Mouse (Mus musculus) neural tube, embryonic 15.5 days (tissue): ENCODE data around the gene Cox6b1. TPM values are rescaled to one million over a fixed set of nuclear protein-coding genes. Genes with fewer than 3 reads are reported as not detected.

Experiments used
- ATAC-seq: fragments of 200-750 bp; cut with Nextera tagmentation; 2 replicates; pipeline ENCODE4 v1.8.0; 2017; ENCODE audit warnings: mild to moderate bottlenecking, moderate TSS enrichment, moderate library complexity; ENCODE audit not compliant: low FRiP score
- H3K27ac ChIP-seq: fragments of 300-500 bp; sonication (generic); replicated peaks from 2 replicates; pipeline ENCODE4 v1.5.1; 2015; ENCODE audit warnings: mild to moderate bottlenecking, inconsistent platforms
- H3K27me3 ChIP-seq: fragments of 300-500 bp; sonication (generic); replicated peaks from 2 replicates; pipeline ENCODE4 v1.6.1; 2015; ENCODE audit warnings: inconsistent platforms
- H3K36me3 ChIP-seq: fragments of 300-500 bp; sonication (generic); 2 replicates; pipeline ENCODE4 v1.6.1; 2015; ENCODE audit warnings: inconsistent platforms
- H3K4me1 ChIP-seq: fragments of 300-500 bp; sonication (generic); 2 replicates; pipeline ENCODE4 v1.6.1; 2015; ENCODE audit warnings: inconsistent platforms
- H3K4me2 ChIP-seq: fragments of 300-500 bp; sonication (generic); 2 replicates; pipeline ENCODE4 v1.6.1; 2015; ENCODE audit warnings: inconsistent platforms, mild to moderate bottlenecking, moderate library complexity
- H3K4me3 ChIP-seq: fragments of 300-500 bp; sonication (generic); replicated peaks from 2 replicates; pipeline ENCODE4 v1.5.1; 2015; ENCODE audit warnings: mild to moderate bottlenecking, inconsistent platforms
- H3K9ac ChIP-seq: fragments of 300-500 bp; sonication (generic); replicated peaks from 2 replicates; pipeline ENCODE4 v1.6.1; 2015; ENCODE audit warnings: mild to moderate bottlenecking, inconsistent platforms
- H3K9me3 ChIP-seq: fragments of 300-500 bp; sonication (generic); replicated peaks from 2 replicates; pipeline ENCODE4 v1.6.1; 2016; ENCODE audit warnings: inconsistent platforms
- WGBS: fragments of 180-500 bp; shearing (Covaris S2); methylation state at CpG from one replicate; pipeline ENCODE4 v1.1.7; 2015; ENCODE audit warnings: mixed read lengths; 5-methylcytosine and 5-hydroxymethylcytosine counted together
- polyA plus RNA-seq: library from polyadenylated mRNA; unstranded; fragments of >200 nt; fragmentation: Nextera tagmentation; extraction: Ambion mirVana; gene quantifications from 2 replicates; pipeline ENCODE4 v1.2.1, GENCODE M21; 2015

Gene Cox6b1
- polyA plus RNA-seq, 1 experiment from 2014 or later: 1,358 TPM

DNA sequence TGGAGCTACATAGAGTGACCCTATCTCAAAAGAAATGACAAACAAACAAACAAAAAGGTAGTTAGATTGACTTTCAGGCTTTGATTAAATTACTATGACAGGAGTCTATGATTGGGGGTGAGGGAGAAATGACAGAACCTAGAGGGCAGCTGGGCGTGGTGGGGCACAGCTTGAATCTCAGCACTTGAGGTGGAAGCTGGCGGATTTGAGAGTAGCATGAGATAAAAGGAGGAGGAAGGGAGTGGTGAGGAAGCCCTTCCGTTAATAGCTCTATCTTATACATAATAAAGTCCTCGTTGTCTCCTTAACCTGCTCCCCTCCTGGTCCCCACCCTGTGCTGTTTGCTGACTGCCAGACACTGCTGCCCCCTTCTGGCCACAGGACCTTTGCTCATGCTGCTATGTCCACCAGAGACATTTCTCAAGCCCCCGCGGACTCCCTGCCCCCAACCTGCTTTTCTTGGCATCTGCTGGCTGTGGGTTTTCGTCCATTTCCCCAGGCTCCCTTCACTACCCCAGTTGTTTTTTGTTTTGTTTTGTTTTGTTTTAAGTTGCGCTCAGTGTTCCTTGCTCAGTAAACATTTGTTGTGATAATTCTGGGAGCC is 18.1 kb downstream of the Cox6b1 start:
- Histone ChIP-seq H3K27ac (no peak overlapping the region), H3K9me3 (no peaks in the 10 kb centered on the region), H3K4me2 (no peak overlapping the region), H3K4me3 (no peak overlapping the region), H3K36me3 (no peaks in the 10 kb centered on the region), H3K9ac (no peak overlapping the region), H3K4me1 (no peaks in the 10 kb centered on the region), H3K27me3 (no peaks in the 10 kb centered on the region)
- 25% methylated on average over 8 of the region's 8 CpGs for WGBS
- ATAC-seq: no peak

- Histone ChIP-seq H3K4me1 (peaks cover 7% of the 10 kb centered on the region), H3K27me3 (no peaks in the 10 kb centered on the region), H3K27ac (no peak overlapping the region), H3K36me3 (no peaks in the 10 kb centered on the region), H3K4me2 (no peak overlapping the region), H3K4me3 (no peak overlapping the region), H3K9me3 (no peaks in the 10 kb centered on the region), H3K9ac (no peak overlapping the region)
- WGBS: 87% methylated on average over 8 of the region's 8 CpGs
- ATAC-seq: no peak
Measured at GRCm38 (mm10) chr7:30604944-30605343, 21.0 kb downstream of the Cox6b1 start.

- Histone ChIP-seq H3K27ac (no peak overlapping the region), H3K4me2 (no peak overlapping the region), H3K27me3 (no peaks in the 10 kb centered on the region), H3K9ac (no peak overlapping the region), H3K4me3 (no peak overlapping the region), H3K36me3 (no peaks in the 10 kb centered on the region), H3K9me3 (no peaks in the 10 kb centered on the region), H3K4me1 (peaks cover 12% of the 10 kb centered on the region)
- ATAC-seq: no peak
- 70% methylated on average over 8 of the region's 8 CpGs for WGBS
Measured at GRCm38 (mm10) chr7:30604424-30604823, 21.5 kb downstream of the Cox6b1 start.

DNA sequence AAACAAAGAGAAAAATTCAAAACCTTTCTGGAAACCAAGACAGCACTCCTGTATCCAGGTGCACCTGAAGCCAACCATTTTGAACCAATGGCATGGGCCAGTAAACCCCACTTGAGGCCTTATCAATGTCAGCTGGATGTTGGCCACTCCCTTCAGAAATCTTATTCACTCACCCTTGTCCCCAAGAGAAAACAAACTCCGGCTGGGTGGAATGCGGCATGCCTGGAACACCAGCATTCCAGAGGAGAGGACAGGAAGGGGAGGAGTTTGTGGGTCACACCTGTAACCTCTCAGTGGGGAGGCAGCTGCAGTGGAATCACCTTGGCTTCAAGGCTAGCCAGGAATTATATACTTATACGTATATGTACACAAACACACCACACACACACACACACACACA is 23.4 kb downstream of the Cox6b1 start:
- Histone ChIP-seq H3K4me2 (no peak overlapping the region), H3K27ac (no peak overlapping the region), H3K9ac (no peak overlapping the region), H3K36me3 (no peaks in the 10 kb centered on the region), H3K27me3 (no peaks in the 10 kb centered on the region), H3K4me1 (peaks cover 12% of the 10 kb centered on the region), H3K4me3 (no peak overlapping the region), H3K9me3 (no peaks in the 10 kb centered on the region)
- no peak for ATAC-seq
- WGBS: 58% methylated on average over 3 of the region's 3 CpGs

DNA sequence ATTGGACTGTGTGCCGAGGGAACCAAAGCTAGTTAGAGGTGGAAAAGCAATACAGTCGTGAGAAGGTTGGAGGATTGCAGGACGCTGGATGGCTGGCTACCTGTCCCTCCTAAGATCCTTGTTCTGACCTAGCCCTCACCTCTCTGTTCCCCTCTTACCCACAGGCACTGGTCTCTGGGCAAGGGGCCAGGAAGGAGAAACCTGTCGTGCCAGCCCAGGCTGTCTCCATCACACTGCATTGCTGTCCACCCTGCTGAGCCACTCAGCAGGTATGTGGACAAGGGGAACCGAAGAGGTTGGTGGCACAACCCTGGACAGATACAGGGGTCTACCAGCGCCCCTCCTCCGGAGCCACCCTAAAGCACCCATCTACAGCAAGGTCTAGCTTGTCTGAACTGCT is 25.3 kb downstream of the Cox6b1 start:
- WGBS: 74% methylated on average over 7 of the region's 7 CpGs
- H3K4me2 ChIP-seq: no peak overlapping the region; the same call in 1 of the 2 replicates
- no peak overlapping the region for H3K27ac ChIP-seq
- H3K9me3 ChIP-seq: no peaks in the 10 kb centered on the region
- H3K4me1 ChIP-seq: peaks cover 12% of the 10 kb centered on the region
- no peaks in the 10 kb centered on the region for H3K36me3 ChIP-seq
- H3K27me3 ChIP-seq: no peaks in the 10 kb centered on the region
- no peak overlapping the region for H3K9ac ChIP-seq
- ATAC-seq: no peak; the same call in 1 of the 2 replicates
- no peak overlapping the region for H3K4me3 ChIP-seq

DNA sequence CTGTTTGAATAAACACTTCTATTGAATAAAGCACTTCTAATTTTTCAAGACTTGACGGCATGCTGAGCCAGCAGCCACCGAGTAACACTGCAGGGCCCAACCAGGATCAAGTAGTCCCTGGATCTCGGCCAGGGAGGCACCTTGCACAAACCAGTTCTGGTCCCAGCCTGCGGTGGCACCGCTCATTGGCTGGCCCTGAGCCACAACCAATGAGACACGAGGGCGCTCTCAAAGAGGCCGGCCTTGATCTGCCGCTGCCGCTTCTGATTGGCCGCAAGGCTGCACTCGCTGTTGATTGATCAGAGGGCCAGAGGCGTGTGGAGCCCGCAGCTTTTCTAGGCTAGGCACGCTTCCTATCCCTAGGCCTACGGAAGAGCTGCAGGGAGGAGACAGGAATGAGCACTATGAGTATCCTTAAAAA is 26.0 kb downstream of the Cox6b1 start:
- Histone ChIP-seq H3K27ac (peak overlapping the region; percentile 56), H3K9me3 (no peaks in the 10 kb centered on the region), H3K4me1 (peaks cover 12% of the 10 kb centered on the region), H3K36me3 (no peaks in the 10 kb centered on the region), H3K27me3 (no peaks in the 10 kb centered on the region), H3K4me2 (peak overlapping the region; percentile 52), H3K4me3 (peak overlapping the region; percentile 21), H3K9ac (0 out of 2 replicates have a peak overlapping the region, but pooled peaks have one; percentile 18)
- peak; percentile 98 for ATAC-seq
- 2% methylated on average over 16 of the region's 16 CpGs for WGBS

GRCm38 (mm10) chr7:30598786-30599185 is 27.2 kb downstream of the Cox6b1 start, which contains the start of gene Zbtb32:
TSS of gene Zbtb32 (minus strand) at chr7:30598909.
- ATAC-seq: no peak
- Histone ChIP-seq H3K4me1 (peaks cover 12% of the 10 kb centered on the region), H3K9ac (no peak within 1 kb of the TSS), H3K36me3 (no peaks in the 10 kb centered on the region), H3K27ac (peak within 1 kb of the TSS; percentile 56), H3K4me3 (peak within 1 kb of the TSS; percentile 21; the same call in 1 of the 2 replicates), H3K27me3 (no peaks in the 10 kb centered on the region), H3K9me3 (no peaks in the 10 kb centered on the region), H3K4me2 (peak within 1 kb of the TSS; percentile 52)
- WGBS: 96% methylated on average over 12 of the region's 12 CpGs

- WGBS: 78% methylated on average over 5 of the region's 5 CpGs
Measured at GRCm38 (mm10) chr7:30596811-30597210, 29.1 kb downstream of the Cox6b1 start.

DNA sequence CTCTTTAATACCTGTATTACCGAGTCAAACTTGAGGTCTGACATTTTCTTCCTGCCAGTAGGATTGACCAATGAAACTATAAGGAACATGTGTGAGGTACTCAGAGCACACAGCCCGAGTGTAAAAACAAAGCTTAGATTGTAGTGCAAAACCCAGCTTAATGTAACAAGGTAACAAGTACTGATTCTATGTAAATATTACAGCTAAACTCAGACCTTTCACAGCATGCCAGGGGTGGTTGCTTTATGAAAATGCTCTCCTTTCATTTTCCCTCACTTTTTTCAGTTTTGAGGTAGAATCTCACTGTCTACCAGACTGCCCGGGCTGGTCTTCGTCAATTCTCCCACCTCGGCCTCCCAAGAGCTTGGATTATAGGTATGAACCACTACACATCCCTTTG is 29.9 kb downstream of the Cox6b1 start:
- Histone ChIP-seq H3K36me3 (no peaks in the 10 kb centered on the region), H3K4me1 (peaks cover 12% of the 10 kb centered on the region), H3K27ac (no peak overlapping the region), H3K9ac (no peak overlapping the region), H3K4me3 (no peak overlapping the region), H3K9me3 (no peaks in the 10 kb centered on the region), H3K4me2 (no peak overlapping the region), H3K27me3 (no peaks in the 10 kb centered on the region)
- ATAC-seq: no peak
- 83% methylated on average over 5 of the region's 5 CpGs for WGBS

More at GRCm38 (mm10) chr7:30596811-30597210, 29.1 kb downstream of the Cox6b1 start:
- no peak for ATAC-seq
- Histone ChIP-seq H3K36me3 (no peaks in the 10 kb centered on the region), H3K9ac (no peak overlapping the region), H3K4me3 (no peak overlapping the region), H3K27me3 (no peaks in the 10 kb centered on the region), H3K27ac (no peak overlapping the region), H3K4me2 (no peak overlapping the region), H3K4me1 (peaks cover 12% of the 10 kb centered on the region), H3K9me3 (no peaks in the 10 kb centered on the region)

DNA sequence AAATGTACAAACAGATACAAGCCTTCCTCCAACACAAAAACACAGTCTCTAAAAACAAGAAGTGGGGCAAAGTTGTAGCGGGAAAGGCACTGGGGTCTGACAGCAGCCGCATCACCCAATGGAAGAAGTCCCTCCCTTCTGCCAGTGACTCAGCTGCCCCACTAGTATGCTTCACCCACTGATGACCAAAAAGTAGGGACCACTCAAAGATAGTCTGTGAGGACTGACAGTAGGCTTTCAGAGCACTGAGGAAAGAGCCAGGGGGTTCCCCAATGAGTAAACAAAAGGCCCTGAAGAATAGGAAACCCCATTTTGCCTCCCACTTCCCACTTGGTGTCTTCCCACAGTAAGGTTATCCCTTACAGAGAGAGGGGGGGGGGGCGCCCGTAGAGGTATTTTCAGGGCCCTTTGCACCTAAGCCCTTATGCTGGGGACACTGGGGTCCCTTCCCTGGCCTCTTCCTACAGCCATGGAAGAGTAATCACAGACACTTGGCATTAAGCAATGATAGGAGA is 31.4 kb downstream of the Cox6b1 start:
- no peaks in the 10 kb centered on the region for H3K9me3 ChIP-seq
- no peak overlapping the region for H3K4me2 ChIP-seq
- ATAC-seq: no peak
- H3K27me3 ChIP-seq: no peaks in the 10 kb centered on the region
- no peak overlapping the region for H3K27ac ChIP-seq
- no peaks in the 10 kb centered on the region for H3K36me3 ChIP-seq
- H3K9ac ChIP-seq: no peak overlapping the region
- 69% methylated on average over 4 of the region's 4 CpGs for WGBS
- no peak overlapping the region for H3K4me3 ChIP-seq
- H3K4me1 ChIP-seq: peaks cover 8% of the 10 kb centered on the region

GRCm38 (mm10) chr7:30593579-30594509 is 32.1 kb downstream of the Cox6b1 start:
- Histone ChIP-seq H3K9ac (no peak overlapping the region), H3K27ac (no peak overlapping the region), H3K4me1 (peaks cover 7% of the 10 kb centered on the region), H3K4me2 (no peak overlapping the region), H3K36me3 (no peaks in the 10 kb centered on the region), H3K9me3 (no peaks in the 10 kb centered on the region), H3K27me3 (no peaks in the 10 kb centered on the region), H3K4me3 (no peak overlapping the region)
- no peak for ATAC-seq
- WGBS: 72% methylated on average over 10 of the region's 10 CpGs
